Mouse (Mus musculus): Measurements from ENCODE around the gene Prpf31. TPM values are rescaled to one million over a fixed set of nuclear protein-coding genes. Genes with fewer than 3 reads are reported as not detected.

Prpf31 gene
- total RNA-seq, 2 experiments from 2014 or later: 54.7 to 59.0 TPM

DNA sequence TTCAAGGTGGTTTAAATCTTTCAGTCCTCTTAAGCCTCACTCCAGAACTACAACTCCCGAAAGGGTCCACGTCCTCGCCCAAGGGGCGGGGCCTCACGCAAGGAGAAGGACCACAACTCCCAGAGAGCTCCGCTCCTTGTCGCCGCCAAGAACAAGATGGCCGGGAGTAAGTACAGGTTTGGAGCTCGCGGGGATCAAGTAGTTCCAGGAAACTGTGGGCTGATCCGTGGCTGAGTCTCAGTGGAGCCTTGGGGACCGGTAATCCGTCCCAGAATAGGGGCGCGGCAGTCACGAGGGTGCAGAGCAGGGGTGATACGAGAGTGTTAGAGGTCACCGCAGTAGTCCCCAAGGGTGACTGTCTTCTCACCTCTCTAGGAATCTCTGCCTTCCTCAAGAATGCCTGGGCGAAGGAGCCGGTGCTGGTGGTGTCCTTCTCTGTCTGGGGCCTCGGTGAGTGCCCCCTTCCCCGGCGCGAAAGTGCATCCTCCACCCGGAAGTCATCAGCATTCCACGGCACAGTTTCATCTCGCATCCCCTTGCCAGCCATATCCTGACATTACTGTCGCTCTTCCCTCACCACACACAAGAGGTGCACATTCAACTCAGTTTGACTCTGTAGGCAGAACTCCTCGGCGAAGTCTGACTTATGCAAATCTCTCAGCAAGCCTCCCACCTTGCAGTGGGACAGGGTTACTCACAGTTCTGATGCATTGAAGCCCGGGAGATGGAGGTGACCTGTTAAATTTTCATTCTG lies 12.4 kb upstream of the Prpf31 start, which contains the start of gene Ndufa3:
TSS of gene Ndufa3 (plus strand) at position 132 of the 754 bp plus-strand sequence.
- DNase-seq (ENCODE audit: low spot score in 2 of 2): peak; percentile 59 to 71

DNA sequence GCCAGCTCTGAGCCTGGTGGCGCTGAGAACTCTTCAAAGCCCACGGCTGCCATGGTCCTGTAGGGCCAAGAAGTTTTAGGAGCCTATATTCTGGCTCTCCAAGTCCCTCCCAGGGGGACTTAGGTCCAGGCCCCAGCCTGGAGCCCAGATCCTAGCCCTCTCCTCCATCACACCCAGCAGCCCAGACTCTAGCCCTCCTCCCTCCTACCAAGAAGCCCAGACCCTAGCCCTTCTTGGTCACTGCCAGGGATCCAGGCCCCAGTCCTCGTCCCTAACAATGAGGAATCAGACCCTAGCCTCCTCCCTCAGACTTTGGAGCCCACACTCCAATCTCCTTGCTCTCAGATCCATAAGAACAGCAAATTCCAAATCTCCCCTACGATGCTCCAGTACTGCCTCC lies 755 bp upstream of the Prpf31 start:
- no peak for DNase-seq (ENCODE audit: low spot score in 2 of 2)

- DNase-seq (ENCODE audit: low spot score in 2 of 2): no peak
Observed at GRCm38 (mm10) chr7:3630478-3630815, 662 bp downstream of the Prpf31 start.

GRCm38 (mm10) chr7:3643412-3643811 lies 13.6 kb downstream of the Prpf31 start:
- no peak for DNase-seq (ENCODE audit: low spot score in 2 of 2)

- DNase-seq (ENCODE audit: low spot score in 2 of 2): no peak
Observed at GRCm38 (mm10) chr7:3643843-3644242, 14.1 kb downstream of the Prpf31 start.

GRCm38 (mm10) chr7:3644348-3644671 lies 14.5 kb downstream of the Prpf31 start:
- no peak for DNase-seq (ENCODE audit: low spot score in 2 of 2)

- peak; percentile 94 to 96 for DNase-seq (ENCODE audit: low spot score in 2 of 2)
Observed at GRCm38 (mm10) chr7:3644672-3645487, 15.1 kb downstream of the Prpf31 start, which contains the start of gene Cnot3. Gene Cnot3, plus strand, starts transcription at chr7:3645268.

- peak in 1 of 2 experiments; percentile 25 for DNase-seq (ENCODE audit: low spot score in 2 of 2)
Observed at GRCm38 (mm10) chr7:3645488-3646025, 15.8 kb downstream of the Prpf31 start.

GRCm38 (mm10) chr7:3646188-3646587 lies 16.4 kb downstream of the Prpf31 start:
- DNase-seq (ENCODE audit: low spot score in 2 of 2): no peak

GRCm38 (mm10) chr7:3646641-3647040 lies 16.9 kb downstream of the Prpf31 start:
- no peak for DNase-seq (ENCODE audit: low spot score in 2 of 2)

DNA sequence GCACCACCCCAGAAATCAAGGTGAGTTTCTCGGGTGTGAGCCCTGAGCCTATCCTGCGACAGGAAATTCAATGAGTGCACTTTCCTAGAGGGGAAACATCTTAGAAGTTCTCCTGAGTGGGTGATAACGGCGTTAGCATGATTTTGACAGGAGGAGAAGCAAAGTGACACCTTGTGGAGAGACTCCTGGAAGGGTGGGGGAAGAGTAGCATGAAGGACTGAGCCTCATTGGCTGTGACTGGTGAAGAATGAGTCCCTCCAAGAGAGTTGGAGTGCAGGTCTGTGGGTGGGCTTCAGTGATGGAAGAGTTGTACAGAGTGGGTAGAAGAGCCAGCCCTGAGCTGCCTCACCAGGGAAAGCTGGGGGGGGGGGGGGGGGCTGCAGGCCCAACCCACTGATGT lies 27.2 kb downstream of the Prpf31 start:
- DNase-seq (ENCODE audit: low spot score in 2 of 2): no peak

- no peak for DNase-seq (ENCODE audit: low spot score in 2 of 2)
Observed at GRCm38 (mm10) chr7:3658578-3658977, 28.8 kb downstream of the Prpf31 start.

GRCm38 (mm10) chr7:3664524-3665214 lies 34.9 kb downstream of the Prpf31 start:
- no peak for DNase-seq (ENCODE audit: low spot score in 2 of 2)

GRCm38 (mm10) chr7:3665215-3666114 lies 35.7 kb downstream of the Prpf31 start, which contains the start of gene Leng1:
Gene Leng1, minus strand, starts transcription at chr7:3665840.
- DNase-seq (ENCODE audit: low spot score in 2 of 2): peak; percentile 79 to 91

DNA sequence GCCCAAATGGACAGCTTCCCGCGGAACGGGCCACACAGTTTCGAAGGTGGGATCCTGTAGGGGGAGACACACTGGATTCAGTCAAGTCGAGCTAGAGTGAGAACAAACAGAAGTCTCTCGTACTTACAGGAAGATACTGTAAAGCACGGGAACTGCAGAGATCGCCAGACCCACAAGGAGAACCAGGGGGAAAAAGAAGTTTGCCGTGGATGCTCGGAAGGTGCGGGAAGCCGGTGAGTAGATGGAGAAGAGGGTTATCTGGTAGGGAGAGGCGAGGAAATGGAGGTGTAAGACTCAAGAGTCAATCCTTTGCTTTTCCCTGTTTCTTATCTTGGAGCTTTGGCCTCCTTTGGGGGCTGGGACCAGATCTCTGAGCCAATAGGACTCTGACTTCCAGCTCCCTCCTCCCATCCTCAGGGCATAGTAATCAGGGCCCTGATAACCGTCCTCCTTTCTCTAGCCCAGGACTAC lies 37.2 kb downstream of the Prpf31 start:
- no peak for DNase-seq (ENCODE audit: low spot score in 2 of 2)

GRCm38 (mm10) chr7:3674507-3675227 lies 44.9 kb downstream of the Prpf31 start:
- peak; percentile 44 to 68 for DNase-seq (ENCODE audit: low spot score in 2 of 2)

DNA sequence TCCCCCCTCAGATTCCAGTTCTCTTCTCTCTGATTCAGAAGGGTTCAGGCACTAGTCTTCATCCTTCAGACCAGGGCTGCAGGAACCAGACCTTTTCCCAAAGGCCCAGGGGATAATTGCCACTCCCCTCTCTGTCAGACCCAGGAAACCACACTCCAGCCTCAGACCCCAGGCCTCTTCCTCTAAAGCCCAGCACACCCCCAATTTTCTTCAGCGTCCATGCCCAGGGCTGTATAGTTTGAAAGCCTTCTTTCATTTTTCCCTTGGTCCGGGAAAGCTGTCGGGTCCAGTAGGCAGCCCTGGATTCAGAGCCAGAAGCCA lies 45.4 kb downstream of the Prpf31 start:
- no peak for DNase-seq (ENCODE audit: low spot score in 2 of 2)

DNA sequence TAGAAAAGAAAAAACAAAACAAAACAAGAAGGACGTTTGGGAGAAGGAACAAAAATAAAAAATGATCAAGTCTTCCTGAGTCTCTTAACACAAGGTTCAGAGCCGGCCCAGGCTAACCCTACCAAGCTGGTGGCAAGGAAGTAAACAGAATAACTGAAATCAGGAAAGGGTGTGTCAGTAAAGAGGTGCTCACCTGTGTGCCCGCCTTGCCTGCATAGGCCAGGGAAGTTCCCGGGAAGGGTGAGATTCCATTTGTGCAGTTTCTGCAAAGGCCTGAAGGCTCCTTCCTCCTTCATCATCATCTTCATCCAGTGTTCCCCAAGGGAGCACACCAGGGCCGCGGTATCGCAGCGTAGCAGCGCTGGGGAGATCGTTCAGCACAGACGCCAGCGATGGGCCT lies 46.6 kb downstream of the Prpf31 start:
- no peak for DNase-seq (ENCODE audit: low spot score in 2 of 2)

DNA sequence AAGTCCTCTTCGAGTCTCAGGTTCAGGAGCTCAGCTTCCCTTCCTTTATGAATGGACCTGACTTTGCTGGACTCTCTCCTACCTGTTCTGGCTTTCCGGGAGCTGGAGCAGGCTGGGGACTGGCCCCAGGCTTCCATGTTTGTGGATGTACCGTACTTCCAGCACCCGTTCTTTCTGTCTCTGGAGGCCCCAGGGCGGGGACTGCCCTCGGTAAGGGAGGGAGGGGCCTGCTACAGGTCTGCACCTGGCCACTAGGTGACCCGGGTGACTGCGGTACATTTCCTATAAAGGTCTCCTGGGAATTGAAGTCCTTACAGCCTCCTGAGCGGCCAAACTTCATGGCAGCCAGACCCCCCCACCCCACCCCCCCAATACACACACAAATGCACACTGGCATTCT lies 47.6 kb downstream of the Prpf31 start, which contains the start of gene Tmc4:
TSS of gene Tmc4 (minus strand) at position 212 of the 400 bp plus-strand sequence.
- no peak for DNase-seq (ENCODE audit: low spot score in 2 of 2)

All from adrenal gland, postnatal 4 days (tissue).